Mouse (Mus musculus) spleen, adult 2 months (tissue): Measurements from ENCODE around the gene Nfatc3.

Experiments
- CTCF ChIP-seq: fragments of 200-500 bp; IDR thresholded peaks from 2 replicates; pipeline ENCODE4 v1.5.1; 2011; ENCODE audit warnings: mild to moderate bottlenecking, inconsistent platforms; ENCODE audit not compliant: insufficient read depth, insufficient read length, insufficient replicate concordance; ENCODE audit errors: extremely low read depth
- POLR2A ChIP-seq: fragments of 200-500 bp; IDR thresholded peaks from 2 replicates; pipeline ENCODE4 v1.6.1; 2011; ENCODE audit warnings: low read depth, low read length, inconsistent platforms

- TF ChIP-seq CTCF (no peak), POLR2A (no peak)
Measured at GRCm38 (mm10) chr8:106047854-106048630, 10.6 kb upstream of the Nfatc3 start.
